Mouse (Mus musculus) cerebellum, adult 11-12 months (tissue): ENCODE measurements around the gene Nmnat1.
A peak's percentile ranks its signal among the peaks of the same experiment; 100 is the strongest.

Source experiments
- DNase-seq: peaks from one replicate; pipeline ENCODE4 v3.0.0; 2022

Nmnat1 gene

DNA sequence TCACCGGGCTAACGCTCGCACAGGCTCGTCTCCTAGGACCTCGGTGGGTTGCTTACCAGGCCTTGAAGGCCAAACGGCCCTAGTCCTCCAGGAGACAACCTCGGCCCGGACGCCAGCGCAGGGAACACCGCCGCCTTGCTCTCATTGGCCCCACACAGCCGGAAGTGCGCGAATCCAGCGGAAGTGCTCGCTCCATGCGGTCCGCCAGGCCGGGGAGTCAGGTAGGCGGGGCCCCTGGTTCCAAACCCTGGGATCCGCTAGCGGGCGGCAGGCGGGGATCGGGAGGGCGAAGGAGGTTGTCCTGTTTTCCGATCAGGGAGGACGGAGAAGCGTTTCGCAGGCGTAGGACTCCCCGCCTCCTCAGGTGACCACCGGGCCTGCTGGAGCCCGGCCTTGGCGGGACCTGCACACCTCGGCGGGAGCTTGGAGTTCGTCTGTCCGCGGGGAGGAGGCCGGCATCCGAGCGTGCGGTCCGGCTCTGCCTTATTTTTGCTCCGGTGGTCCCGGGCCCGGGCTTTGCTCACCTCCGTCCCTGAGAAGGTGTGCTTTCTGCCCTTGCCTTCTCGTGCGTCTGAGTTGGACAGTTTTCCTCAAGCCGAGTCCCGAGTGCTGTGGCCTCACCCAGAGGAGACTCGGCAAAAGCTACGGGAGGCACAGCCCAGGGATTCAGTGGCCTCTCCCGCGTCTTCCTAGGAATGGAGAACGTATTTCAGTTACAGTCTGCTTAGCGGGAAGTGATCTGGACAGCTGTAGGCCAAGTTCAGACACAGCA lies at the start of gene Nmnat1, which contains the start of gene Lzic:
Nmnat1 (minus strand) TSS at position 150 of the 772 bp plus-strand sequence.
Lzic (plus strand) TSS at position 177 of the 772 bp plus-strand sequence.
- peak; percentile 89 for DNase-seq

DNA sequence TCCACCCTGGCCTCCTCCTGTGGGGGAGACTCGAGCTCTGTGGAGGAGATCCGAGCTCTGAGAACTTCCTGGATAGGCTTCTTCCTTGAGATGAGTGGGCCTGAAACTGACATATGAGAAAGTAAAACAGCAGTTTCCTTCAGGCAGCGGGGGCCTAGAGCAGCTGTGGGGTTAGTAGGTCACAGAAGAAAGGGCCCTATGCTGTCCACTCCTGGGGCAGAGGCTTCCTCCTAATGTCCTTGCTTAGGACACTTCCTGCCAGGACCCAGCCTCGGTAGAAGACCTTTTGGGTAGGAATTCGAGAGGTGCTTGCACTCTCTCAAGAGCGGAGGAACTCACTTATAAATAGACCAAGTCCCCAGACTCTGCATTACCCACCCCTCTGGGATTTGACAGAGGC lies 44.7 kb upstream of the Nmnat1 start:
- DNase-seq: no peak

DNA sequence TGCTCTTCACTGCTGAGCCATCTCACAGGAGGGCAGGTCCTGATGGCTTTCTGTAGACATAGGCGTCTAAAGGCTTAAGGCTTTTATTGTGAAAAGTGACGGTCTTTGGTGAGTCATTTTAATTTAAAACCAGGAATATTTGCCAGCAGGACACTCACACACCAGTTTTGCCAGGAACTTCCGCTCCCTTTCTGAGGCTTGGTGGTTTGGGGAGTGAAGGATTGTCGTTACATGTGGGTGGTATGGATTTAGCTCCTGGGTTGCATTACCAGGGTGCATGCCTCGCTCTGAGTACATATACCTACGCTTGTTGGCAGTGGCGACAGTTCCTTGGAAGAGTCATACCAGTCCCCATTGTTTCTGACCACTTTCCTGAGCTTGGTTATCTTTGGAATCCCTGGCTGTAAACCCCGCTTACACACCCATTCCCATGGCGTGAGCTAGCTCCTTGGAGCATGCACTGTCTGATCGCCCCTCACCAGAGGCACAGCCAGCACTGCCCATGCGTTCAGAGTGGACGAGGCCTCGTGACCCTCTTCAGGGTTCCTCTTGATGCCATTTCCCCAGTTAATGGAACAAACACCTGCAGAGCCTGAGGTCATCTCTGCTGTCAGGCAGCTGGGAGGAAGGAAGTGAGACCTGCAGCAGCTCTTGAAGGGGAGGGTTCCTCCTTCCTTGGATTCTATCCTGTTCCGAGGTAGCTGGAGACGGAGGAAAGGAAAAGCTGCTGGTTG lies 42.8 kb upstream of the Nmnat1 start:
- DNase-seq: no peak

DNA sequence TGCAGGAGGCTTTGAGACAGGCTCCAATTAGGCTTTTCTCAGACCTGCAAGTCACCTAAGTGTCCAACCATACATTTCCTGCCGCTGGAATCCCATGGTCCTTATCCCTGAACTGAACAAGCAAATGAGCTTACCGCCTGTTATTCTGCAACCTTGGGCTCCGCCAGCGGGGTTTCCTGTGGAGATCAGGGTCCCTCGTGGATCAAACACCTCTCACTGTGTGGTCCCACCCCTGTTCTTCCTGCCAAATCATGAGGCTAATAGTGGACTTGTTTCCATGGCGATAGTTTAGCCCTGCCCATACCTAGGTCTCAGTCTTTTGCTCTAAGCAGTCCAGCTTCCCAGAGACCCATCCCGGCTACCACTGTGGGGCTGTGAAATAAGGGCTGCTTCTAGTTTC lies 41.3 kb upstream of the Nmnat1 start:
- no peak for DNase-seq

DNA sequence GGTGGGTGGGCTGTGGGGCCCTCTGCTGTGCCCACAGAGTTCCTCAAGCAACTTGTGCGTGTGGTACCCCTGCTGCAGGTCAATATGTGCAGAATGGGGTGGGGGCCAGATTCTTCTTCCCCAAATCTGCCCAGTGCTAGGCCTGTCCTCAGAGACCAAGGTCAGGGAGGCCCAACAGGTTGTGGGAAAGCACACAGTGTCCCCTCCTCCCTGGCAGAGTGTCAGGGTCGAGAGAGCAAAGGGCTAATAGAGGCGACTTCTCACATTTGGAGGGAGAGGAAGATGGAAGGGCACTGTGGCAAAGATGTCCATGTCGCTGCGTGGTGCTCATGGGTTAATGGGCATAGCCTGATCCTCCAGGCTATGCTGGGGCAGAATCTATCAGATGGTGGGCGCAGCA lies 40.8 kb upstream of the Nmnat1 start:
- DNase-seq: no peak

DNA sequence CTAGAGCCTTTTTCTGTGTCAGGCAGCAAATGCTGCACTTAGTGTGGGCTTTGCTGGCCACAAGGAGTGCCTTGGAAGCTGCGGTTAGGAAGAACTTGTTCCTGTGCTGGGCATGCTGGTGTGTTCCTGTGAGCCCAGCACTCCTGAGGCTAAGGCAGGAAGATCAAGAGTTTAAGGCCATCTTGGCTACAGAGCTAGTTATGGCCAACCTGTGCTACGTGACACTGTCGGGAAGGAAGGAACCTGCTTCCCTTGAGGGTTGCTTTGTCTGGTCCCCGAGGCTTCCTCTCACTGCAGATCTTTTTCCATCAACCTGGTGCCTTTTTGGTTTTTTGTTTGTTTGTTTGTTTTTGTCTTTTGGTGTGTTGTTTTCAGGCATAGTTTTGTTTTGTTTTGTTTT lies 40.2 kb upstream of the Nmnat1 start:
- DNase-seq: no peak

DNA sequence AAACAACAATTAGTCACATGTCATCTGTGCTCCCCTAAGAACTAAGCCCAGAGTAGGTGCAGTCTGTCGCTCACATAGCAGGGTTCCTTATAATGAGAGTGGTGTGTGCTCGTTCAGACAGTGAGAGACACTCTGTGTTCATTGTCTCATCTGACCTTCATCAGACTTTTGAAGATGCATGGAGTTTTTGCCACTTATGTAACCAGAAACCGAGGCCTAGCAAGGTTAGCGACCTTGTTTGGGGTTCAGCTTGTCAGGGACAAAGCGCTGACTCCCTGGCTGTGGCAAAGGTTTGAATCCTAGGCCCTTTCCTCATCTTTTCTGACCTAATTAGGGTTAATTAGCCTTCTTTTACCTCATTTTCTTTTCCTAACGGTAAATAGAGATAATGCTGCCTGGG lies 39.0 kb upstream of the Nmnat1 start:
- DNase-seq: no peak

DNA sequence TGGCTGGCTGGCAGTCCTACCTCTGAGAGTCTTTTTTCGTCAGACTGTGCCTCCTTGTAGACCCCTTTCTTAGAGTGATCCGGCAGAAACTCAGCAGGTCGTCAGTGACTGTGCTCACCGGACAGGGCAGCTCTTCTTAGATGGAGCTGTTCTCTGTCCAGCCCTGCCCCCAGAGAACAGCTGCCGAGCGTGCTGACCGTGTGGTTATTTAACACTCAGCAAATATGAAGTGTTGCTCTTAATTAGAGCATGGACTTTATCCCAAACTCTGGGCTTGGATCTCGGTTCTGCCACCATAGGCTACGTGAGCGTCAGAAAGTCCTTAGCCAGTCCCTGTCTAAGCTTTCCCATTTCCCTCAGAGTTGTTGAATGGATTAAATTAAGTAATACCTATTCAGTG lies 36.3 kb upstream of the Nmnat1 start:
- no peak for DNase-seq

DNA sequence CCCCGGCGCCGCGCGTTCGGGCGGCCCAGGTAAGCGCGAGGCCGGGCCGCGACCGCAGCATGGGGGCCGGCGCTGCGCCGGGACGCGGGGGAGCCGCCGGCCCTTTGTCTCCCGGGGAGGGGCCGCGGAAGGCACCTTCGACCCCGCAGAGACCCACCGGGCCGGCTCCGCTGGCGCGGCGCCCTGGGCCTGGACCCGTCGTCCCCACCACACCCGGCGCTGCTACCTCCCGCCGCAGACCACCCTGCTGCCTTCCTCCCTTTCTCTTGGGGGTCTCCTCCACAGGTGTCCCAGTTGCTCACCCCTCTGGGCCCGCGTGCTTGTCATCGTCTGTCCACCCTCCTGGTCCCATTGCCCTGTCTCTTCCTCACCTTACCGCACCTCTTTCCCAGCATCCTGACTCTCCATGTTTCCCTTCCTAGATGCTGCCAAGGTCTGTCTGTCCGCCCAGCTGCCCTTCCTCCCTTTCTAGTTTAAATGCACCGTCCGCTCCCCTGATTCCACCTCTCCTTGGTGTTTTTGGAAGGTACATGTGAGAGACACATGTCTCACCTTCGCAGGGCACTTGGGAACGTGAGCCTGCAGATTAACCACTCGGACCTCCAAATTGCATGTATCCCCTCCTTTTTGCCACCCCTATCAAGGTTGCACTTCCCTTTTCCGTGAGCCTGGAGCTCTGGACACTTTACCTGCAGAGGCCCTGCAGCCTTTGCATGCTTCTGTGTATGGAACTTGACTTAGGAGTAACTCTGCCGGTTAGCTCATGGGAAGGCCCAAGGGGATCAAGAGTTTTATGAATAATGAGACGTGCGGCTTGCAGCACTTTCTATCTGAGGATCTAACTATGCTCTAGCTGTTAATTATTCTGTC lies 33.6 kb upstream of the Nmnat1 start:
- DNase-seq: peak; percentile 73

DNA sequence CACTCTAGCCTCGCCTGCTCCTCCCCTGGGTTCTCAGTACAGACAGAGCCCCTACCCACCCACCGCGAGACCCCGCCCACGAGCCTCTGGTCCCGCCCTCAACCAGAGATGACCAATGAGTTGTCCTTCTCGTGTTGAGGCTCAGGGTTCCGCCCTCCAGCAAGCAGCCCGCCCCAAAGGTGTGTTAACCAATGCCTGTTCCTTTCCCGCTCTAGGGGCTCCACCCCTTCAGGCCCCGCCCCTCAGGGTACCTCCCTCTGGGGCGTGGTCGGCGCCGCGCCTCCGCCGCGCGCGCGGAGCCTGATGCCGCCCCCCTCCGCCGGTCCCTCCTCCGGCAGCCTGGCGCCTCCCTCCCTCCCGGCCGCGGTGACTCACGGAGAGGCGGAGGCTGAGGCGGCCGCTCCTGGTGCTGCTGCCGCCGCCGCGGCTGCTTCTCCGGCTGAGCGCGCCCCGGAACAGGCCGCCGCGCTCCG lies 32.9 kb upstream of the Nmnat1 start, which contains the start of gene Ctnnbip1:
Ctnnbip1 (plus strand) TSS at position 369 of the 473 bp plus-strand sequence.
- DNase-seq: peak; percentile 98

DNA sequence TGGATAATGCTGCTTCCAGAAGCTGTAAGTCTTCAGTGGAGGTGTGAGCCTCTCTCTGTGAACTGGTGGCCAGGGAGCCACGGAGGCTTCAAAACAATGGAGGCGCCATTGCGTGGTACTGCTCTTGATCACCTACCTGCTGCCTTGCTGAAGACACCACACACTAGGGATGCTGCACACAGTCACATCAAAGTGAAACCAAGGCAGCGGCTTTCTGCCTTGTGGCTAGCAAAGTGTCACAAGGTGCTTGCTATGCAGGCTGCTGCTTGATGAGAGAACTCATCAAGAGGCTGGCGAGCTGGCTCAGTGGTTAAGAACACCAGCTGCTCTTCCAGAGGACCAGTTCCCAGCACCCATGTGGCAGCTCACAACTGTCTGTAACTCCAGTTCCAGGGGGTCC lies 30.7 kb upstream of the Nmnat1 start:
- no peak for DNase-seq

DNA sequence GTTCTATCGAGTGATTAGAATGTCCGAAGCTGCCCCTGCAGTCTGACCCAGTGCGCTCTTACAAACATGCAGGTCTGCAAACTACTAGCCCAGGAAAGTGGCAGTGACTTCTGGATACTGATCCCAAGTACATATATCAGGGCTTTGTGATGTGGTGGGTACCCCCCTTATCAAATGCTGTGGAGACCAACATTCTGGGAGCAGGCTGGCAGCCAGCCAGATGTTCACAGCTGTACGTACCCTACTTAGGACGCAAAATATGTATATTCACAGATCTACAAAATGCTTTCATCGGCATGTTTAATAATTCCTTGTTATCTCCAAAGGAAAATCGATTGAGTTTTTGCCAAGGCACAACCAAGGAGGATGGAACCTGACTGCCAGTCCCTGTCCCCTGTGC lies 27.1 kb upstream of the Nmnat1 start:
- no peak for DNase-seq

DNA sequence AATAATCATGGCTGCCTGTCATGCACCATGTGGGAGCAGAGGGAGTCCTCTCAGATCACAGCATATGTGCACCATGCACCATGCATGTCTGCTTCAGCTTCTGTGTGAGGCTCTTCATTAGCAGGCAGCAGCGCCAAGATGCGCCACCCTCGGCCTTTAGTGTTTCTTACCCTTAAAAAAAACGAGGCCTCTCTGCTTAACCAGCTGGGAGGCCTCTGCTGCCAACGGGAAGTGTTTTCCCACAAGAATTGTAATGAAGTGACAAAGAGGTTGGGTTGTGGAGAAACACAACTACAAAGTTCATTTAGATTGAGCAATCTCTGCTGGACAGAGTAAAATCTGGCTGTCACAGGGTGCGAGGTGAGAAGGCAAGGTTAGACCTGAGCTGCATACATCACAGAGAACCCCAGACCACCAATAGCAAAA lies 26.2 kb upstream of the Nmnat1 start:
- no peak for DNase-seq

DNA sequence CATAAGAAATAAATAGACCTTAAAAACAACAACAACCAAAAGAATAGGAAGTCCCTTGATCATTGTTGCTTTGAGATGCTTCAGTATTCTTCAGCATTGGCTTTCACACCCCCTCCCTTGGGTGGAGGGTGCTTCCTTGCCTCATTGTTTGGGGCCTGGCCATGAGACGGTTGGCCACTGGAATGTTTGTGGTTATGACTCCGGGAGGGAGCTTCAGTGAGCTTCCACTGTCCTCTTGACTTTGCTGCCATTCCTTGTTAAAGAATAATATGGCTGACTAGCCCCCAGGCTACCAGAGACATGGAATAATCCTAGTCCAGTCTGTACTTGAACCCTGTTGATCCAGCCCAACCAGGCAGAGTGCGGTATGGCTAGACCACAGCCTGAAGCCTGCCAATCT lies 21.9 kb upstream of the Nmnat1 start:
- no peak for DNase-seq

DNA sequence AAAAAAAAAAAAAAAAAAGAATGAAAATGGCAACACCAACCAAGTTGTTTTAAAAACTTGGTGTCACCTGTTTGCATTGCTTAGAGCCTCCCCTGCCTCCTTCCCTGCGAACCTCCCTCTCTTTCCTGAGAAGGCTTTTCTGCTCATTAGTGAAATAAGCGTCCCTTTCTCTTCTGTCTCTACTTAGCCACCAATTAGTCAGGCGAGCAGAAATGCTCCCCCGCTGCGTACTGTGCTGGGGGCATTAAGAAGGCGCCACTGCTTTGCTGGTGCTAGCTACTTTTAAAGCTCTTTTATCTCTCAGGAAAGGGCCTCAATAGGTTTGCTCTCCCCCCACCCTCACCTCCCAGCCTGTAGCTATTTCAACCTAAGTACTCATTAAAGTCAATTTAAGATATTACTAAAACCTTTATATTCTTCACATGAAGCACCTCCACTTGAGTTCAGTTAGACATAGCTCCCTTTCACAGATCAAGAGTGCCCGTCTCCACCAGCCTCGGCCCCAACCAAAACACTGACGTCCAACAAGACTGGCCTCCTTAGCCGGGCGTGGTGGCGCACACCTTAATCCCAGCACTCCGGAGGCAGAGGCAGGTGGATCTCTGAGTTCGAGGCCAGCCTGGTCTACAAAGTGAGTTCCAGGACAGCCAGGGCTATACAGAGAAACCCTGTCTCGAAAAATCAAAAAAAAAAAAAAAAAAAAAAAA lies 20.4 kb upstream of the Nmnat1 start:
- no peak for DNase-seq

DNA sequence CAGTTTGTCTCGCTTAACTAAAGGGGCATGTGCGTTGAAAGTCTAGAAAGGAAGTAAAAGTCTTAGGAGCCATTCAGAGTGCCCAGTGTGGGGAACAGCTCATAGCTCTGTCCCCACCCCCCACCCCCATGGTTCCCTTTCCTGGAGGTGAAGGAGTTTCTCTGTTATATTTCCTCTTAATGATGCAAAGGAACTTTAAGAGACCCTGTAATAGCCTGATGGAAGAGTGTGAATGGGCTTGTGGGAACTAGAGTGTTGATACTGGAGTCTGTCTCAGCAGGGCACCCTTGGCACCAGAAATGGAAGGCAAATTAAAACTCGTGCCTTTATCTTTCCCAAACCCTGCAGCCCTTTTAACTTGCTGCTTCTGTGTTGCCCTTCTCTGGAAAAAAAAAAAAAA lies 19.9 kb upstream of the Nmnat1 start:
- no peak for DNase-seq

DNA sequence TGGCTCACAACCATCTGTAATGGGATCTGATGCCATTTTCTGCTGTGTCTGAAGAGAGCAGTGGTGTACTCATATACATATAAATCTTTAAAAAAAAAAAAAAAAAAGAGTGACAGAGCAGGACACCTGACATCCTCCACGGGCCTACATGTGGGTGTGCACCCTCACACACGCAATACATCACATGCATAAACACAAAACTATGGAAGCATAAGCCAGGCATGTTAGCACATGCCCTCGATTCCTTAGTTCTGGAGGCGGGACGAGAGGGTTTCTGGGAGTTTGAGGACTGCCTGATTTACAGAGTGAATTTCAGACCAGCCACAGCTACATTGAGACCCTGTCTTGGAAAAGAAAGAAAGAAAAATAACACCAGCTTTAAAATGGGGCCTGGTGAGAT lies 19.4 kb upstream of the Nmnat1 start:
- DNase-seq: no peak

DNA sequence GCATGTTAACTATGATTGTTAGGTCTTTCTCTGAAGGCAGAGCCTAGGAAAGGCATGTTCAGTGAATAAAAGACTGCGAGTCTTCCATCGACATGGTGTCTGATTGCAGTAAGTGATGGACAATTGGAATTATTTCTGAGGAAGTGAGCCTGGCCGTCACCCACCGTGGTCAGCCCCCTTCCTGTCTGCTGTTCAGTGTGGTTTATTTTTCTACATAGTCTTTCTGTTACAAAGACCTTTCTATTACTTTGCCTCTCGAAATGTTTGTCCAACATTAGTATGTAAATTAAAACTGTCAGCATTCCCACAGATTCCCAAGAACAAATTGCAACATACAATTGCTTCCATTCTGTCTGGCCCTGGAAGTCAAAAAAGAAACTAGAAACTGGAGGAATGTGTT lies 14.8 kb upstream of the Nmnat1 start:
- DNase-seq: no peak

DNA sequence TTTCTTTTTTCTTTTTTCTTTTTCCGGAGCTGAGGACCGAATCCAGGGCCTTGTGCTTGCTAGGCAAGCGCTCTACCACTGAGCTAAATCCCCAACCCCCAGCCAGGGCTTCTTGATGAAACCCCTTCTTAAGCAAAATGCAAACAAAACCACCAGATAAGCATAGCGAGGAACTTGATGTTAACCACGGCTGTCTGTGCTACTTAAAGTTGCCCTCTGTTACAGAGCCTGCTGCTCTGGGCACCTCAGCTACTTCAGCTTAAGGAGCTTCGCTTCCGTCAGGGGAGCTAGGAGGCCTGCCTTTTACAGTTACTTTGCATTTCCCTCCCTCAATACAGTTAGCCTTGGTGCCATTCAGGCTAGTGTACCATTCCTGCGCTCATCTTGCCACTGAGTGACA lies 13.9 kb upstream of the Nmnat1 start:
- no peak for DNase-seq

DNA sequence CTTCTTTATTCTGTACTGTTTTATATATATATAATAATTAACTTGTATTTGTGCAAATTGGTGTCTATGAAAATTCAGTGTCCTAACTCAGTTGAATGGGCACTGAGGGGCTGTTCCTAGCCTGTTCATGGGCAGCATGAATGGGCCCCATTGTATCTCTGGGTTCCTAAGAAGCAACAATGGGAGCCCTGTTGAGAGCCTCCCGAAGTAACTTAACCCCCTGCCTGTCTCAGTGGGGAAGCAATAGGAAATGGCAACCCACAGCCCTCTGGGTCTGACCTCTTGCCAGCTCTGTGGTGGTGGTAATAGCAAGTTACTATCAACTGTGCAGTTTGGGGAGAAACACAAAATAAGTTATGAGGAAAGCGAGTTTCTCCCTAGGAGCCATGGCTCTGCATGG lies 11.6 kb upstream of the Nmnat1 start:
- no peak for DNase-seq

DNA sequence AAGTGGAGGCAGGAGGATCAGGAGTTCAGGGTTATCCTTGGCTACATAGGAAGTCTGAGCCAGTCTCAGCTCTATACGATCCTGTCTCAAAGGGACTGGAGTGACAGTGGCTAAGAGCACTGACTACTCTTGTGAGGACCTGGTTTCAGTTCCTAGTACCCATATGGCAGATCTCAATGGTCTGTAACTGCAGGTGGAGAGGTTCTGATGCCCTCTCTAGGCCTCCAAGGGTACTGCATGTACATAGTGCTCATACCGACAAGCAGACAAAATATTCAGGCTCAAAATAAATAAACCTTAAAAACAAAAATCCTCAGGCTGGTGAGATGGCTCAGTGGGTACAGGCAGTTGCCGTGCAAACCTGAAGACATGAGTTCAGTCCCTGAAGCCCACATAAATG lies 6.1 kb upstream of the Nmnat1 start:
- DNase-seq: no peak

DNA sequence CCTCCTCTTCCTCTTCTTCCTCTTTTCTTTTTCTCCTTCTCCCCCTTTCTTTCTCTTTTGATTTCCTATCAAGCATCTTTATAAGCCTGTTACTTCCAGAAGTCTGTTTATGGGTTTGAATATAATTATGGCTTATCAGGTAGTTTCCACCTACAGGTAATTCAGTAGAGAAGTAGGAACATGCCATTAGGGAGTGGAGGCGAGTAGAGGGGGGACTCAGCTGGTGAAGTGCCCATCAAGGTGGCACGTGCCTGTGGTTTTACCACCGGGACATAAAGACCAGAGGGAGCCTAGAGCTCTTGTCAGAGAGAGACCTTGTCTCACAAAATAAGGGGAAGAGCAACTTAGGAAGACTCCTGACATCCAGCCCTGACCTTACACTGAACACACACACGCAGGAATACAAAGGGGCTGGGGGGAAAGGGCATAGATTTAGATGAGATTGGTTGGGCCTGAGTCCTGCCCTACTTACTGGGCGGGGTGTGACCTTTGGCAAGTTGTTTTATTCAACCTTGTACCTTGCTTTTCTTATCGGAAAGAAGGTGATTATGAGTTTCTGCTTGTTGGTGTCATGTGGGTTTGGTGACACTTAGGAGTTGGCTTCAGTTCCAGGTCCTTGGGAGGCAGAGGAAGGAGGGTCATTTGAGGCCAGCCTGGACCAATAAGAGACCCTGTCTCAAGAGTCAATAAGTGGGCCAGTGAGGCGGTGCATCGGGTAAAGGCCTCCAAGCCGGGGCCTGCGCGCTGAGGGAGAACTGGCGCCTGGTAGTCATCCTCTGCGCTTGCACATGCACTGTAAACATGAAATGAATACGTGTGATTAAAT lies 4.6 kb upstream of the Nmnat1 start:
- no peak for DNase-seq
